Mouse (Mus musculus) heart, embryonic 11.5 days (tissue): ENCODE measurements at regions not wholly inside any gene's neighbourhood (a gene's known extent, or its start where the extent isn't known, plus 50 kb on each side); places are given as distances from the start of the nearest gene placed in this dataset.
A peak's percentile ranks its signal among the peaks of the same experiment; 100 is the strongest.
"Not testable (repeated sequence)": the region's sequence is repeated elsewhere in the genome, so short reads cannot be mapped to it uniquely, and the experiment has no call there.

ENCODE experiments used
- ATAC-seq: fragments of 200-750 bp; cut with Nextera tagmentation; replicated peaks from 2 replicates; pipeline ENCODE4 v1.8.0; 2017; ENCODE audit warnings: moderate library complexity; ENCODE audit not compliant: insufficient number of reproducible peaks, low FRiP score, low TSS enrichment
- H3K27ac ChIP-seq: fragments of 300-500 bp; sonication (generic); 2 replicates; pipeline ENCODE4 v1.5.1; 2014; ENCODE audit warnings: mild to moderate bottlenecking, low read depth, low read length
- H3K27me3 ChIP-seq: fragments of 300-500 bp; sonication (generic); 2 replicates; pipeline ENCODE4 v1.6.1; 2014; ENCODE audit warnings: mild to moderate bottlenecking, low read length, mixed read lengths; ENCODE audit not compliant: control insufficient read depth, insufficient read depth
- H3K36me3 ChIP-seq: fragments of 300-500 bp; sonication (generic); 2 replicates; pipeline ENCODE4 v1.6.1; 2014; ENCODE audit warnings: mild to moderate bottlenecking, low read length, moderate library complexity, mixed read lengths; ENCODE audit not compliant: control insufficient read depth, insufficient read depth
- H3K4me1 ChIP-seq: fragments of 300-500 bp; sonication (generic); 2 replicates; pipeline ENCODE4 v1.6.1; 2014; ENCODE audit warnings: low read length; ENCODE audit not compliant: control insufficient read depth, insufficient read depth
- H3K4me2 ChIP-seq: fragments of 300-500 bp; sonication (generic); 2 replicates; pipeline ENCODE4 v1.6.1; 2014; ENCODE audit warnings: mild to moderate bottlenecking, moderate library complexity
- H3K4me3 ChIP-seq: fragments of 300-500 bp; sonication (generic); 2 replicates; pipeline ENCODE4 v1.5.1; 2014; ENCODE audit warnings: low read depth, low read length
- H3K9ac ChIP-seq: fragments of 300-500 bp; sonication (generic); 2 replicates; pipeline ENCODE4 v1.6.1; 2014; ENCODE audit warnings: mild to moderate bottlenecking, low read depth, low read length, moderate library complexity
- H3K9me3 ChIP-seq: fragments of 300-500 bp; sonication (generic); replicated peaks from 2 replicates; pipeline ENCODE4 v1.6.1; 2016; ENCODE audit warnings: low read length; ENCODE audit not compliant: control insufficient read depth
- WGBS: fragments of 180-500 bp; shearing (Covaris S2); extraction: QIAGEN DNeasy Blood & Tissue Kit; methylation state at CpG from one replicate; pipeline ENCODE4 v1.1.7; 2014; ENCODE audit not compliant: insufficient replicate concordance; 5-methylcytosine and 5-hydroxymethylcytosine counted together

- Histone ChIP-seq H3K4me2 (peak overlapping the region; percentile 38), H3K36me3 (no peaks in the 10 kb centered on the region), H3K9ac (0 out of 2 replicates have a peak overlapping the region, but pooled peaks have one; percentile 10), H3K4me1 (peaks cover 4% of the 10 kb centered on the region; the same call in 1 of the 2 replicates), H3K4me3 (no peak overlapping the region), H3K27ac (no peak overlapping the region), H3K27me3 (peaks cover 13% of the 10 kb centered on the region), H3K9me3 (peaks cover 3% of the 10 kb centered on the region; the same call in 1 of the 2 replicates)
- ATAC-seq: no peak; the same call in 1 of the 2 replicates
- WGBS: 47% methylated on average over 8 of the region's 8 CpGs
These were observed 137.5 kb downstream of the Dicer1 start for GRCm38 (mm10) chr12:104614240-104614639.

- H3K36me3 ChIP-seq: no peaks in the 10 kb centered on the region
- peaks cover 15% of the 10 kb centered on the region for H3K27me3 ChIP-seq
- H3K9ac ChIP-seq: no peak overlapping the region
- 76% methylated on average over 19 of the region's 19 CpGs for WGBS
- peaks cover 21% of the 10 kb centered on the region; the same call in 1 of the 2 replicates for H3K4me1 ChIP-seq
- peaks cover 3% of the 10 kb centered on the region; the same call in 1 of the 2 replicates for H3K9me3 ChIP-seq
- H3K4me3 ChIP-seq: no peak overlapping the region
- no peak for ATAC-seq
- no peak overlapping the region for H3K27ac ChIP-seq
- no peak overlapping the region for H3K4me2 ChIP-seq
These were observed 136.6 kb upstream of the Gsc start for GRCm38 (mm10) chr12:104609767-104610166.

GRCm38 (mm10) chr12:104608956-104609355, 135.8 kb upstream of the Gsc start:
- H3K27ac ChIP-seq: not testable (repeated sequence)
- WGBS: 84% methylated on average over 3 of the region's 4 CpGs

GRCm38 (mm10) chr12:104607410-104607809, 134.3 kb upstream of the Gsc start:
- ATAC-seq: no peak
- H3K27me3 ChIP-seq: peaks cover 12% of the 10 kb centered on the region
- H3K4me1 ChIP-seq: peaks cover 22% of the 10 kb centered on the region; the same call in 1 of the 2 replicates
- H3K9me3 ChIP-seq: peaks cover 3% of the 10 kb centered on the region; the same call in 1 of the 2 replicates
- 89% methylated on average over 5 of the region's 5 CpGs for WGBS
- no peaks in the 10 kb centered on the region for H3K36me3 ChIP-seq
- H3K4me2 ChIP-seq: no peak overlapping the region
- H3K9ac ChIP-seq: no peak overlapping the region
- H3K27ac ChIP-seq: no peak overlapping the region
- no peak overlapping the region for H3K4me3 ChIP-seq

More at GRCm38 (mm10) chr12:104608956-104609355, 135.8 kb upstream of the Gsc start:
- H3K9ac ChIP-seq, H3K4me3 ChIP-seq, H3K4me2 ChIP-seq, H3K9me3 ChIP-seq, ATAC-seq, H3K36me3 ChIP-seq: not testable (repeated sequence)
- Histone ChIP-seq H3K4me1 (peaks cover 22% of the 10 kb centered on the region; the same call in 1 of the 2 replicates), H3K27me3 (peaks cover 15% of the 10 kb centered on the region)

GRCm38 (mm10) chr12:104605535-104606399, 132.6 kb upstream of the Gsc start:
- H3K4me1 ChIP-seq: peaks cover 22% of the 10 kb centered on the region; the same call in 1 of the 2 replicates
- 18% methylated on average over 24 of the region's 24 CpGs for WGBS

GRCm38 (mm10) chr12:104598056-104598455, 124.9 kb upstream of the Gsc start:
- H3K4me1 ChIP-seq: 0 out of 2 replicates have a peak, but pooled peaks cover 3% of the 10 kb centered on the region
- no peak overlapping the region for H3K4me2 ChIP-seq
- peaks cover 21% of the 10 kb centered on the region for H3K27me3 ChIP-seq
- WGBS: 59% methylated on average over 2 of the region's 2 CpGs
- H3K9ac ChIP-seq: no peak overlapping the region
- ATAC-seq: 0 out of 2 replicates have a peak, but pooled peaks have one; percentile 15
- no peaks in the 10 kb centered on the region for H3K9me3 ChIP-seq
- no peaks in the 10 kb centered on the region for H3K36me3 ChIP-seq
- no peak overlapping the region for H3K27ac ChIP-seq
- no peak overlapping the region for H3K4me3 ChIP-seq

More at GRCm38 (mm10) chr12:104605535-104606399, 132.6 kb upstream of the Gsc start:
- Histone ChIP-seq H3K4me3 (no peak overlapping the region), H3K4me2 (peak overlapping the region; percentile 33), H3K9ac (no peak overlapping the region), H3K36me3 (no peaks in the 10 kb centered on the region), H3K9me3 (no peaks in the 10 kb centered on the region), H3K27ac (peak overlapping the region; percentile 25), H3K27me3 (peaks cover 8% of the 10 kb centered on the region)
- ATAC-seq: peak; percentile 88

GRCm38 (mm10) chr12:104593526-104594155, 120.5 kb upstream of the Gsc start:
- 38% methylated on average over 19 of the region's 19 CpGs for WGBS
- no peak overlapping the region for H3K9ac ChIP-seq
- H3K4me2 ChIP-seq: no peak overlapping the region; the same call in 1 of the 2 replicates
- H3K9me3 ChIP-seq: no peaks in the 10 kb centered on the region
- ATAC-seq: no peak
- H3K36me3 ChIP-seq: no peaks in the 10 kb centered on the region
- peaks cover 27% of the 10 kb centered on the region for H3K27me3 ChIP-seq
- no peak overlapping the region for H3K4me3 ChIP-seq
- no peak overlapping the region for H3K27ac ChIP-seq
- H3K4me1 ChIP-seq: peaks cover 7% of the 10 kb centered on the region; the same call in 1 of the 2 replicates

- 53% methylated on average over 21 of the region's 21 CpGs for WGBS
- Histone ChIP-seq H3K9ac (no peak overlapping the region), H3K4me3 (no peak overlapping the region), H3K9me3 (no peaks in the 10 kb centered on the region), H3K4me2 (no peak overlapping the region; the same call in 1 of the 2 replicates), H3K27ac (no peak overlapping the region), H3K36me3 (no peaks in the 10 kb centered on the region), H3K4me1 (peaks cover 7% of the 10 kb centered on the region; the same call in 1 of the 2 replicates), H3K27me3 (peaks cover 28% of the 10 kb centered on the region)
- no peak for ATAC-seq
These were observed 119.8 kb upstream of the Gsc start for GRCm38 (mm10) chr12:104592791-104593525.
